Mouse (Mus musculus) lung, postnatal 0 days (tissue): ENCODE measurements around the gene Dglucy. TPM values are rescaled to one million over a fixed set of nuclear protein-coding genes. Genes with fewer than 3 reads are reported as not detected.

Experiments used
- ATAC-seq: fragments of 200-750 bp; cut with Nextera tagmentation; 2 replicates; pipeline ENCODE4 v1.8.0; 2017; ENCODE audit warnings: moderate library complexity
- DNase-seq: peaks from one replicate; pipeline ENCODE4 v3.0.0-alpha.2; 2016; ENCODE audit warnings: low spot score
- H3K27ac ChIP-seq: fragments of 300-500 bp; sonication (generic); 2 replicates; pipeline ENCODE4 v1.5.1; 2014; ENCODE audit warnings: antibody characterized with exemption, mild to moderate bottlenecking, low read length, mixed read lengths
- H3K27me3 ChIP-seq: fragments of 300-500 bp; sonication (generic); replicated peaks from 2 replicates; pipeline ENCODE4 v1.6.1; 2014; ENCODE audit warnings: low read length, mixed read lengths; ENCODE audit not compliant: insufficient read depth
- H3K36me3 ChIP-seq: fragments of 300-500 bp; sonication (generic); 2 replicates; pipeline ENCODE4 v1.6.1; 2014; ENCODE audit warnings: low read length, mixed read lengths; ENCODE audit not compliant: insufficient read depth
- H3K4me1 ChIP-seq: fragments of 300-500 bp; sonication (generic); 2 replicates; pipeline ENCODE4 v1.6.1; 2014; ENCODE audit warnings: antibody characterized with exemption, low read depth, low read length, mixed read lengths; ENCODE audit not compliant: insufficient read depth
- H3K4me2 ChIP-seq: fragments of 300-500 bp; sonication (generic); replicated peaks from 2 replicates; pipeline ENCODE4 v1.6.1; 2014; ENCODE audit warnings: low read depth, mild to moderate bottlenecking, low read length, moderate library complexity, mixed read lengths
- H3K4me3 ChIP-seq: fragments of 300-500 bp; sonication (generic); 2 replicates; pipeline ENCODE4 v1.5.1; 2014; ENCODE audit warnings: low read depth, low read length
- H3K9ac ChIP-seq: fragments of 300-500 bp; sonication (generic); replicated peaks from 2 replicates; pipeline ENCODE4 v1.6.1; 2014; ENCODE audit warnings: low read depth, mild to moderate bottlenecking
- H3K9me3 ChIP-seq: fragments of 300-500 bp; sonication (generic); 2 replicates; pipeline ENCODE4 v1.6.1; 2016; ENCODE audit warnings: low read length, mixed read lengths
- CTCF ChIP-seq: IDR thresholded peaks from 2 replicates; pipeline ENCODE4 v1.5.1; 2016; ENCODE audit warnings: antibody characterized with exemption, mild to moderate bottlenecking
- EP300 ChIP-seq: IDR thresholded peaks from 2 replicates; pipeline ENCODE4 v1.6.1; 2016; ENCODE audit warnings: antibody characterized with exemption, mild to moderate bottlenecking, control low read depth
- WGBS: fragments of 180-500 bp; shearing (Covaris S2); extraction: QIAGEN DNeasy Blood & Tissue Kit; methylation state at CpG from one replicate; pipeline ENCODE4 v1.1.7; 2014; 5-methylcytosine and 5-hydroxymethylcytosine counted together
- polyA plus RNA-seq: library from polyadenylated mRNA; unstranded; fragments of >200 nt; fragmentation: Nextera tagmentation; extraction: Ambion mirVana; gene quantifications from 2 replicates; pipeline ENCODE4 v1.2.1, GENCODE M21; 2015

Gene Dglucy
- 2.1 and 3.3 TPM in 2 replicates for polyA plus RNA-seq

DNA sequence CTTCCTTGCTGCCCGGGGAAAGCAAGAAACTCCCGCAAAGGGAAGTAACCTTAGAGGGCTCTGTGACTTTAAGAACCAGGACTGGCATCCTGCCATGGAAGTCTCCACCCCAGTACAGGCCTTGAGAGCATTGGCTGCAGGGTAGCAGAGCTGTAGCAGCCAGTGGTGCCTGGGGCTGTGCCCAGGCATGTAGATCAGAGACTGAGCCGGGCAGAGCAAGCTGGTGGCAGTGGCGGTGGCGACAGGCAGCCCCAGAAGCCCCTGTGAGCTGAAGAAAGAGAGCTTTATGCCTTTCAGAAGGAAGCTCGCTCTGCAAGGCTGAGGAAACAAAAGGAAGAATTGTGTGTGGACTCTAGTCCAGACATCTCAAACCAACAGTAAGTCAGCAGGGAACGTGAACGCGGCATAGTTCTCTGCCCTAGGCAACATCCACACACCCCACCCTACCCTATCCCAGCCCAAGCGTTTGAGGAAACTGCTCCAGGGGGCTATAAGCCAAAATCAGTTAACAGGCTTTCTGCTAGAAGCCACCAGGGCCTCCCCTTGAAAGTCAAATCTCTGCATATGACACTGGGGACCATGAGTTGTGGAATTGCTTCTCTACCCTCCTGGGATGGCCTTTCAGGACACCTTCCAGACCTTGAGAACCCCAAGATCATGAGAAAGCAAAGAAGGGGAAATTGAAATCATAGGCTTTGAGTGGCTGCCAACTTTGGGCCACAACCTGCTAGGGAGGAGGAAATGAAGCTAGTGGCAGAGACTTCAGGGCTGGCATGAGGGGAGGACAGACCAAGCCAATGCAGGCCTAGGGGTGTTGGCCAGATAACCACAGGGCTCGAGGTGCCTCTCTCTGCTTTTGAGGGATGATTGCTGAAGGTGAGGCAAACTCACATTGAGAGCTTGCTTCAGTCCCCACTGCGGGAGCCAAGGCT is at the start of gene Dglucy:
TSS of gene Dglucy (plus strand) at position 124 of the 932 bp plus-strand sequence.
- Histone ChIP-seq H3K4me2 (peak within 1 kb of the TSS; percentile 59), H3K4me1 (peaks cover 11% of the 10 kb centered on the region; the same call in 1 of the 2 replicates), H3K36me3 (no peaks in the 10 kb centered on the region), H3K27me3 (no peaks in the 10 kb centered on the region), H3K9me3 (no peaks in the 10 kb centered on the region), H3K27ac (peak within 1 kb of the TSS; percentile 77), H3K9ac (peak within 1 kb of the TSS; percentile 46), H3K4me3 (peak within 1 kb of the TSS; percentile 31)
- peak; percentile 95 for ATAC-seq
- no peak for TF ChIP-seq EP300
- TF ChIP-seq CTCF: no peak
- WGBS: 10% methylated on average over 12 of the region's 12 CpGs
- DNase-seq: peak; percentile 94

DNA sequence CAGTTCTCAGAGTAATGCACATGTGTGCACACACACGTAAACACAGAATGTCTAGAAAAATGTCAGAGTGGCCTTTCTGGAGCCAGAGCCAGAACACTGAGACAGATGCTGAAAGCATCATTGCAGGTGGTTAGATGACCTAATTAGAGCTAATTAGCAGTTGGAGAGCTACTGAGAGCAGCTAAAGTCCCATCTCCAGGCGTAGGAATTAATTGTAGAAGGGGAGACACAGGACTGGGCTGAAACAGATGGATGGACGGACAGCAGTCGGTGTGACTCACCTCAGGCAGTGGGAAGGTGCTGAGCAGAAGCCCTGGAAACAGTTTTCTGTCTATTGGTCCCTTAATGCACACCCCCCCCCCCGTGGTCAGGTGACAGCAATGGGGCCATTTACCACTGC is 43.7 kb upstream of the Dglucy start:
- ATAC-seq (no peak), DNase-seq (no peak)
- H3K27ac ChIP-seq: no peak overlapping the region
- H3K27me3 ChIP-seq: no peaks in the 10 kb centered on the region
- H3K4me1 ChIP-seq: no peaks in the 10 kb centered on the region
- no peak overlapping the region for H3K9ac ChIP-seq
- no peaks in the 10 kb centered on the region for H3K36me3 ChIP-seq
- WGBS: 70% methylated on average over 5 of the region's 5 CpGs
- no peaks in the 10 kb centered on the region for H3K9me3 ChIP-seq
- no peak overlapping the region for H3K4me3 ChIP-seq
- H3K4me2 ChIP-seq: no peak overlapping the region
- TF ChIP-seq EP300 (no peak), CTCF (no peak)

DNA sequence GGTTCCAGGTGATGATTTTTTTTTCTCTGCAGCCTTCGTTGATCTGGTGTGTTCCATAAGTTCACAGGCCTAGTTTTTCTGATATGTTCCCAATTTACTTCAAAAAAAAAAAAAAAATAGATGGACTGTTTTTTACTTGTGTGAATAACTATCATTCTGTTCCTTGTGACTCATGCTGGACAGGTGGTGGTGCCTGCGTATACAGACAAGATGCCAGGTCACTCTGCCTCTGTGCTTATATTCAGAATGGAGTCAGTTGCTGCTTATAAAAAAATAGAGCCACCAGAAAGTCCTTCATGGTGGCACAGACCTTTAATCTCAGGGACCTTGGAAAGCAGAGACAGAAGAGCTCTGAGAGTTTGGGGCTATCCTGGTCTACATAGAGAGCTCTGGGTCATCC is 43.3 kb upstream of the Dglucy start:
- WGBS: 80% methylated on average over 2 of the region's 2 CpGs
- TF ChIP-seq CTCF (no peak), EP300 (no peak)
- H3K4me2 ChIP-seq: no peak overlapping the region

GRCm38 (mm10) chr12:100738498-100738897 is 40.4 kb upstream of the Dglucy start:
- no peak overlapping the region for H3K4me2 ChIP-seq
- no peak for TF ChIP-seq CTCF
- no peak for TF ChIP-seq EP300
- no peak overlapping the region for H3K27ac ChIP-seq
- no peaks in the 10 kb centered on the region for H3K9me3 ChIP-seq
- H3K9ac ChIP-seq: no peak overlapping the region
- ATAC-seq (no peak), DNase-seq (no peak)
- H3K36me3 ChIP-seq: no peaks in the 10 kb centered on the region
- WGBS: 56% methylated on average over 3 of the region's 3 CpGs
- no peaks in the 10 kb centered on the region for H3K4me1 ChIP-seq
- no peaks in the 10 kb centered on the region for H3K27me3 ChIP-seq
- H3K4me3 ChIP-seq: no peak overlapping the region

More for the DNA sequence above, 43.3 kb upstream of the Dglucy start:
- Histone ChIP-seq H3K4me1 (no peaks in the 10 kb centered on the region), H3K4me3 (no peak overlapping the region), H3K36me3 (no peaks in the 10 kb centered on the region), H3K27ac (no peak overlapping the region), H3K9ac (no peak overlapping the region), H3K27me3 (no peaks in the 10 kb centered on the region), H3K9me3 (no peaks in the 10 kb centered on the region)
- ATAC-seq: no peak
- no peak for DNase-seq

DNA sequence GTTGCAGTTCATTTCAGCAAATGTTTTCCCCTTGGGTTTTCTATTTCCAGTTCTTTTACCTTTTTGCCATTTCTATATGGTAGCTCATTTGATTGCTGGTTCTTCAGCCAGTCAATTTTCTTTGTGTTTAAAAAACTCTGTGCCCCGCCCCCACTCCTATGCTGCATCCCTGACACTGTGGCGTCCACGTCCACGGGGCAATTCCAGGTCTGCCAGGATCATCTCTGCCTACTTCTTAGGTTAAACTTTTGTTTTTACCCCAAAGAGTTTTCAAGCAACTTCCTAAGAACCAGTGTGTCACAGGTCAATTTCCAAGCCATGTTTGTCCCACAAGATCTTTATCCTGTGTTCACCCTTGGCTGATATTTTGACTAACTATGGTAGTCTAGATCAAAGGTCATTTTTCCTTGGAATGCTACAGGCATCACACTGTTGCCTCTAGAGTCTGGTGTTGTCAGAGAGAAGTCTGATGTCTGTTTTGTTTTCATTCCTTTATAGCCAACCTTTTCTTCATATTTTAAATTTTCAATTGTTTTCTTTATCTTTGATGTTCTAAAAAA is 39.8 kb upstream of the Dglucy start:
- WGBS: 73% methylated on average over 4 of the region's 4 CpGs
- DNase-seq: no peak

GRCm38 (mm10) chr12:100740313-100740712 is 38.5 kb upstream of the Dglucy start:
- Histone ChIP-seq H3K4me2 (no peak overlapping the region), H3K36me3 (no peaks in the 10 kb centered on the region), H3K4me1 (no peaks in the 10 kb centered on the region), H3K9ac (no peak overlapping the region), H3K27ac (no peak overlapping the region), H3K9me3 (no peaks in the 10 kb centered on the region), H3K27me3 (no peaks in the 10 kb centered on the region), H3K4me3 (no peak overlapping the region)
- DNase-seq (no peak), ATAC-seq (no peak)
- WGBS: 92% methylated on average over 5 of the region's 5 CpGs
- TF ChIP-seq EP300 (no peak), CTCF (no peak)

More for the DNA sequence above, 39.8 kb upstream of the Dglucy start:
- no peak overlapping the region for H3K27ac ChIP-seq
- H3K4me1 ChIP-seq: no peaks in the 10 kb centered on the region
- H3K4me3 ChIP-seq: no peak overlapping the region
- ATAC-seq: no peak
- H3K9me3 ChIP-seq: no peaks in the 10 kb centered on the region
- no peaks in the 10 kb centered on the region for H3K27me3 ChIP-seq
- no peak overlapping the region for H3K9ac ChIP-seq
- TF ChIP-seq EP300 (no peak), CTCF (no peak)
- no peak overlapping the region for H3K4me2 ChIP-seq
- H3K36me3 ChIP-seq: no peaks in the 10 kb centered on the region
